ENCODE assay signal across 9 mouse cellular contexts in genomic region chr15:96254356-96254755, GRCm38 (mm10). TPM values are rescaled to one million over a fixed set of nuclear protein-coding genes. Genes with fewer than 3 reads are reported as not detected.
DNase-seq lines count a peak whose midpoint lies in the region; ATAC-seq lines count a peak whose summit lies in the region.
"Had no signal": no experiment of that assay in that cellular context is flagged by ENCODE, and none has a peak within 500 bp of the region (broad histone marks: within the 10 kb centered on the region; RNA-seq: fewer than 3 reads in every experiment).

No protein-coding gene starts in this region.

- H3K9me3 ChIP-seq in lung, embryonic 16.5 days (ENCODE audit: control insufficient read depth, low read length): no peaks in the 10 kb centered on the region
- H3K9me3 ChIP-seq in forebrain, embryonic 11.5 days (ENCODE audit: control insufficient read depth, low read length): no peaks in the 10 kb centered on the region
- no peaks in the 10 kb centered on the region for H3K9me3 ChIP-seq in limb, embryonic 12.5 days

- H3K4me1 ChIP-seq in lung, embryonic 16.5 days (replicated peaks; ENCODE audit: control insufficient read depth, insufficient read depth, low read length): peaks cover 4% of the 10 kb centered on the region; the same call in 1 of the 2 replicates
- 0 out of 2 replicates have a peak, but pooled peaks cover 2% of the 10 kb centered on the region for H3K4me1 ChIP-seq in forebrain, embryonic 11.5 days (replicated peaks; ENCODE audit: control insufficient read depth, insufficient read depth, low read length)
- peaks cover 10% of the 10 kb centered on the region; the same call in 1 of the 2 replicates for H3K4me1 ChIP-seq in limb, embryonic 12.5 days (replicated peaks)

- H3K27me3 ChIP-seq in lung, embryonic 16.5 days (ENCODE audit: control insufficient read depth, insufficient read depth, low read depth, low read length): no peaks in the 10 kb centered on the region
- H3K27me3 ChIP-seq in forebrain, embryonic 11.5 days (ENCODE audit: control insufficient read depth, insufficient read depth, low read length): no peaks in the 10 kb centered on the region
- H3K27me3 ChIP-seq in limb, embryonic 12.5 days: 0 out of 2 replicates have a peak, but pooled peaks cover 4% of the 10 kb centered on the region

- 5% methylated on average over 17 of the region's 17 CpGs for WGBS in lung, embryonic 16.5 days
- WGBS in forebrain, embryonic 11.5 days: 3% methylated on average over 17 of the region's 17 CpGs
- WGBS in limb, embryonic 12.5 days: 6% methylated on average over 17 of the region's 17 CpGs

- H3K27ac ChIP-seq in lung, embryonic 16.5 days (ENCODE audit: low read length): peak overlapping the region; percentile 34; the same call in 1 of the 2 replicates
- H3K27ac ChIP-seq in forebrain, embryonic 11.5 days (ENCODE audit: low read depth, low read length): no peak overlapping the region
- H3K27ac ChIP-seq in limb, embryonic 12.5 days: no peak overlapping the region

- peak overlapping the region; percentile 69 for H3K4me2 ChIP-seq in lung, embryonic 16.5 days (ENCODE audit: low read depth, low read length)
- peak overlapping the region; percentile 53 for H3K4me2 ChIP-seq in forebrain, embryonic 11.5 days (ENCODE audit: low read depth, low read length, severe bottlenecking)
- peak overlapping the region; percentile 59 for H3K4me2 ChIP-seq in limb, embryonic 12.5 days

- DNase-seq in lung, postnatal 14 days: no peak
- DNase-seq in forebrain, embryonic 11.5 days (ENCODE audit: low spot score): peak; percentile 52
- peak; percentile 29 for DNase-seq in retina, embryonic 14.5 days (ENCODE audit: low spot score)
- DNase-seq in cerebellum, adult 8-10 months: no peak
- DNase-seq in left cerebral cortex, postnatal 14 days (ENCODE audit: low spot score in 2 of 2): no peak
- no peak for DNase-seq in testis, postnatal 14 days (ENCODE audit: low spot score)
- DNase-seq: kidney, adult 11 months had no signal

- 0 out of 2 replicates have a peak, but pooled peaks have one; percentile 2 for ATAC-seq in lung, embryonic 16.5 days (ENCODE audit: low read depth)
- no peak; the same call in 1 of the 2 replicates for ATAC-seq in forebrain, embryonic 11.5 days (replicated peaks; ENCODE audit: low FRiP score)
- ATAC-seq in limb, embryonic 12.5 days (ENCODE audit: insufficient number of reproducible peaks, insufficient read depth, low FRiP score, low TSS enrichment, low read depth): no peak

- H3K9ac ChIP-seq in lung, embryonic 16.5 days (ENCODE audit: low read length): peak overlapping the region; percentile 59
- H3K9ac ChIP-seq in forebrain, embryonic 11.5 days (ENCODE audit: low read length): peak overlapping the region; percentile 14; the same call in 1 of the 2 replicates
- H3K9ac ChIP-seq in limb, embryonic 12.5 days (replicated peaks): peak overlapping the region; percentile 44

- H3K36me3 ChIP-seq in lung, embryonic 16.5 days (ENCODE audit: control insufficient read depth, insufficient read depth, low read length): no peaks in the 10 kb centered on the region
- no peaks in the 10 kb centered on the region for H3K36me3 ChIP-seq in forebrain, embryonic 11.5 days (ENCODE audit: control insufficient read depth, insufficient read depth, low read length)
- H3K36me3 ChIP-seq in limb, embryonic 12.5 days: no peaks in the 10 kb centered on the region

- H3K4me3 ChIP-seq in lung, embryonic 16.5 days (ENCODE audit: low read length): peak overlapping the region; percentile 44
- H3K4me3 ChIP-seq in forebrain, embryonic 11.5 days (ENCODE audit: low read depth, low read length): peak overlapping the region; percentile 22
- peak overlapping the region; percentile 32 for H3K4me3 ChIP-seq in limb, embryonic 12.5 days (replicated peaks)

- intact Hi-C loops in left cerebral cortex, postnatal 14 days (cut with DNase I): no loop called here

RNA-seq across cellular contexts. Expression of gene Arid2, which starts 33.0 kb away (rescaled TPM):
- polyA plus RNA-seq in lung, embryonic 16.5 days (2015; fragmentation: Nextera tagmentation; extraction: Ambion mirVana): 20.8 and 21.5 TPM in 2 replicates
- 42.4 and 47.4 TPM in 2 replicates for polyA plus RNA-seq in forebrain, embryonic 11.5 days (2014; fragmentation: Nextera tagmentation; extraction: Ambion mirVana)
- 35.6 and 36.5 TPM in 2 replicates for polyA plus RNA-seq in limb, embryonic 12.5 days (2016; fragmentation: Nextera tagmentation; extraction: Ambion mirVana)
- 10 to 100 TPM; 40.1 to 41.2 TPM for total RNA-seq in left cerebral cortex, postnatal 14 days (2021)

Comparison
In these comparisons a context has a peak if more than half of its experiments do, and no peak if none do; other contexts are left out.
1. DNase-seq: peak in forebrain, embryonic 11.5 days (single experiment) and retina, embryonic 14.5 days (single experiment); none in lung, postnatal 14 days (single experiment), cerebellum, adult 8-10 months (single experiment), left cerebral cortex, postnatal 14 days (0 of 2) and testis, postnatal 14 days (single experiment).
2. Peak in every context shown above with its lines, with median percentiles within 50 percentile points of each other: H3K4me2 ChIP-seq, H3K4me3 ChIP-seq and H3K9ac ChIP-seq.